ENCODE assay signal across 25 mouse cellular contexts in genomic region chr1:23955539-23955938, GRCm38 (mm10). TPM values are rescaled to one million over a fixed set of nuclear protein-coding genes. Genes with fewer than 3 reads are reported as not detected.
A peak's percentile ranks its signal among the peaks of the same experiment; 100 is the strongest.
DNase-seq lines count a peak whose midpoint lies in the region; ATAC-seq and TF ChIP-seq lines count a peak whose summit lies in the region.
"Had no signal": no experiment of that assay in that cellular context is flagged by ENCODE, and none has a peak within 500 bp of the region (broad histone marks: within the 10 kb centered on the region; RNA-seq: fewer than 3 reads in every experiment).

No protein-coding gene starts in this region.

- no peak for ATAC-seq in limb, embryonic 13.5 days (ENCODE audit: low FRiP score, low read depth)
- ATAC-seq in limb, embryonic 14.5 days (ENCODE audit: low FRiP score, low read depth), result peak; percentile 63; the same call in 1 of the 2 replicates
- ATAC-seq: CD4-positive, CD25-positive, alpha-beta regulatory T cell, adult 4 months; forebrain, embryonic 14.5 days; forebrain, embryonic 16.5 days had no signal

- 0 out of 2 replicates have a peak overlapping the region, but pooled peaks have one; percentile 3 for H3K27ac ChIP-seq in limb, embryonic 13.5 days
- H3K27ac ChIP-seq in limb, embryonic 10.5 days, result no peak overlapping the region
- H3K27ac ChIP-seq in limb, embryonic 14.5 days (replicated peaks; ENCODE audit: low read depth, low read length), result no peak overlapping the region
- no peak overlapping the region for H3K27ac ChIP-seq in heart, adult 2 months
- H3K27ac ChIP-seq: embryonic facial prominence, embryonic 13.5 days; forebrain, embryonic 10.5 days; forebrain, embryonic 12.5 days had no signal

- no peak for TF ChIP-seq POLR2A in limb, embryonic 14.5 days (IDR thresholded peaks at IDR 0.05; ENCODE audit: borderline replicate concordance, extremely low read depth, insufficient read depth, insufficient read length)
- no peak for TF ChIP-seq POLR2A in heart, adult 2 months (IDR thresholded peaks at IDR 0.05; ENCODE audit: insufficient read depth, low read depth, low read length)

- no peaks in the 10 kb centered on the region for H3K9me3 ChIP-seq in limb, embryonic 13.5 days
- no peaks in the 10 kb centered on the region for H3K9me3 ChIP-seq in limb, embryonic 10.5 days (replicated peaks)
- H3K9me3 ChIP-seq in limb, embryonic 14.5 days (ENCODE audit: control insufficient read depth, low read length), result no peaks in the 10 kb centered on the region
- H3K9me3 ChIP-seq: embryonic facial prominence, embryonic 13.5 days; forebrain, embryonic 10.5 days; forebrain, embryonic 12.5 days; G1E had no signal

- WGBS in limb, embryonic 13.5 days, result 52% methylated on average over 4 of the region's 4 CpGs
- WGBS in limb, embryonic 10.5 days, result 92% methylated on average over 4 of the region's 4 CpGs
- 53% methylated on average over 4 of the region's 4 CpGs for WGBS in limb, embryonic 14.5 days
- 80% methylated on average over 4 of the region's 4 CpGs for WGBS in heart, adult 2 months

- H3K4me2 ChIP-seq in limb, embryonic 13.5 days (replicated peaks), result no peak overlapping the region
- no peak overlapping the region for H3K4me2 ChIP-seq in limb, embryonic 14.5 days (replicated peaks; ENCODE audit: low read depth, low read length, severe bottlenecking)
- H3K4me2 ChIP-seq: embryonic facial prominence, embryonic 13.5 days; forebrain, embryonic 12.5 days had no signal

- H3K9ac ChIP-seq in limb, embryonic 13.5 days, result no peak overlapping the region
- no peak overlapping the region for H3K9ac ChIP-seq in limb, embryonic 14.5 days (ENCODE audit: low read depth, low read length, severe bottlenecking)
- no peak overlapping the region for H3K9ac ChIP-seq in heart, adult 2 months (ENCODE audit: low read depth, low read length)
- H3K9ac ChIP-seq: embryonic facial prominence, embryonic 13.5 days; forebrain, embryonic 12.5 days had no signal

- H3K79me2 ChIP-seq in heart, adult 2 months (replicated peaks; ENCODE audit: control insufficient read depth, insufficient read depth, low read length), result no peaks in the 10 kb centered on the region

- DNase-seq in limb, embryonic 10.5 days (ENCODE audit: low spot score), result no peak
- DNase-seq in NIH3T3 (ENCODE audit: low read depth), result peak; percentile 23
- DNase-seq in limb, embryonic 14.5 days (ENCODE audit: low spot score), result no peak
- no peak for DNase-seq in natural killer cell, adult 2 months (ENCODE audit: low spot score in 2 of 2)
- DNase-seq in heart, adult 2 months, result no peak
- DNase-seq in testis, postnatal 14 days (ENCODE audit: low spot score), result no peak
- DNase-seq: adrenal gland, adult 8-10 months; adrenal gland, postnatal 14 days; adrenal gland, postnatal 36 days; B cell, adult 2 months; cerebellum, adult 11-12 months; cerebellum, adult 2 months; cerebellum, adult 9-10 months; cerebellum, postnatal 10 days; cerebellum, postnatal 25 days had no signal

- H3K4me1 ChIP-seq in limb, embryonic 13.5 days, result peaks cover 9% of the 10 kb centered on the region
- peaks cover 9% of the 10 kb centered on the region for H3K4me1 ChIP-seq in limb, embryonic 10.5 days
- H3K4me1 ChIP-seq in limb, embryonic 14.5 days (ENCODE audit: control insufficient read depth, insufficient read depth, low read length), result no peaks in the 10 kb centered on the region
- H3K4me1 ChIP-seq in heart, adult 2 months (ENCODE audit: control insufficient read depth, insufficient read depth, low read length), result no peaks in the 10 kb centered on the region

- no peak for TF ChIP-seq EP300 in heart, adult 2 months (IDR thresholded peaks at IDR 0.05; ENCODE audit: insufficient read depth, low read depth, low read length)

- intact Hi-C loops in heart, adult 2 months (cut with DNase I), result no loop called here

- H3K4me3 ChIP-seq in limb, embryonic 13.5 days, result no peak overlapping the region
- no peak overlapping the region for H3K4me3 ChIP-seq in limb, embryonic 10.5 days
- no peak overlapping the region for H3K4me3 ChIP-seq in limb, embryonic 14.5 days (replicated peaks; ENCODE audit: low read length)
- H3K4me3 ChIP-seq in heart, adult 2 months, result no peak overlapping the region
- H3K4me3 ChIP-seq: embryonic facial prominence, embryonic 13.5 days; erythroblast, embryonic 14.5 days; forebrain, embryonic 10.5 days; forebrain, embryonic 12.5 days had no signal

- no peaks in the 10 kb centered on the region for H3K36me3 ChIP-seq in limb, embryonic 13.5 days
- no peaks in the 10 kb centered on the region for H3K36me3 ChIP-seq in limb, embryonic 10.5 days
- no peaks in the 10 kb centered on the region for H3K36me3 ChIP-seq in limb, embryonic 14.5 days (ENCODE audit: control insufficient read depth, insufficient read depth, low read length)
- H3K36me3 ChIP-seq in heart, adult 2 months (ENCODE audit: control insufficient read depth, insufficient read depth, low read length), result no peaks in the 10 kb centered on the region
- H3K36me3 ChIP-seq: embryonic facial prominence, embryonic 13.5 days; forebrain, embryonic 10.5 days; forebrain, embryonic 12.5 days; G1E had no signal

- no peaks in the 10 kb centered on the region for H3K27me3 ChIP-seq in limb, embryonic 13.5 days
- H3K27me3 ChIP-seq in limb, embryonic 10.5 days (ENCODE audit: low read depth, poor library complexity, severe bottlenecking), result no peaks in the 10 kb centered on the region
- no peaks in the 10 kb centered on the region for H3K27me3 ChIP-seq in limb, embryonic 14.5 days (ENCODE audit: control insufficient read depth, insufficient read depth, low read length)
- 0 out of 2 replicates have a peak, but pooled peaks cover 2% of the 10 kb centered on the region for H3K27me3 ChIP-seq in heart, adult 2 months (ENCODE audit: control insufficient read depth, insufficient read depth, low read length)
- H3K27me3 ChIP-seq: CH12.LX; embryonic facial prominence, embryonic 13.5 days had no signal

- no peak for TF ChIP-seq CTCF in heart, adult 2 months (IDR thresholded peaks at IDR 0.05)

RNA-seq across cellular contexts. Expression of gene Smap1, which starts 33.4 kb away (rescaled TPM):
- 45.1 and 51.1 TPM in 2 replicates for polyA plus RNA-seq in limb, embryonic 13.5 days (2015; fragmentation: Nextera tagmentation; extraction: Ambion mirVana)
- 33.5 and 36.7 TPM in 2 replicates for polyA plus RNA-seq in limb, embryonic 10.5 days (2016; fragmentation: Nextera tagmentation; extraction: Ambion mirVana)
- polyA plus RNA-seq in limb, embryonic 14.5 days (2012; rRNA removed), result 84.6 and 101 TPM in 2 replicates
- polyA plus RNA-seq in limb, embryonic 14.5 days (2014; fragmentation: Nextera tagmentation; extraction: Ambion mirVana), result 57.9 and 59.3 TPM in 2 replicates
- total RNA-seq in heart, adult 2 months (2021), result 10 to 100 TPM; 19.1 to 20.0 TPM
- 21.6 and 37.0 TPM in 2 replicates for polyA plus RNA-seq in heart, adult 2 months (2012; rRNA removed)

RNA-seq across cellular contexts. Expression of gene Sdhaf4, which starts 49.9 kb away (rescaled TPM):
- 79.0 and 86.3 TPM in 2 replicates for polyA plus RNA-seq in limb, embryonic 13.5 days (2015; fragmentation: Nextera tagmentation; extraction: Ambion mirVana)
- polyA plus RNA-seq in limb, embryonic 10.5 days (2016; fragmentation: Nextera tagmentation; extraction: Ambion mirVana), result 77.1 and 79.7 TPM in 2 replicates
- polyA plus RNA-seq in limb, embryonic 14.5 days (2012; rRNA removed), result 31.0 and 44.4 TPM in 2 replicates
- polyA plus RNA-seq in limb, embryonic 14.5 days (2014; fragmentation: Nextera tagmentation; extraction: Ambion mirVana), result 84.6 and 90.7 TPM in 2 replicates
- total RNA-seq in heart, adult 2 months (2021), result 10 to 100 TPM; 80.7 to 84.4 TPM
- polyA plus RNA-seq in heart, adult 2 months (2012; rRNA removed), result 33.0 and 60.0 TPM in 2 replicates
- polyA plus RNA-seq: erythroblast, embryonic 14.5 days had no signal
